Mouse (Mus musculus) limb, embryonic 10.5 days (tissue): ENCODE results near the gene Gm45213. TPM values are rescaled to one million over a fixed set of nuclear protein-coding genes. Genes with fewer than 3 reads are reported as not detected.

Source experiments
- polyA plus RNA-seq: library from polyadenylated mRNA; unstranded; fragments of >200 nt; fragmentation: Nextera tagmentation; extraction: Ambion mirVana; gene quantifications from 2 replicates; pipeline ENCODE4 v1.2.1, GENCODE M21; 2016

The Gm45213 gene
- polyA plus RNA-seq, 1 experiment from 2014 or later = not detected

Other genes with a start within 250 kb of the Gm45213 start
- 1.1 and 1.8 TPM in 2 replicates for gene Pcsk6, start 181.9 kb upstream of the Gm45213 start, polyA plus RNA-seq
- gene Snrpa1, start 15.4 kb downstream of the Gm45213 start, polyA plus RNA-seq = 276 and 312 TPM in 2 replicates
- 83.0 and 83.5 TPM in 2 replicates for gene Selenos, start 36.0 kb downstream of the Gm45213 start, polyA plus RNA-seq
- gene Chsy1, start 65.9 kb downstream of the Gm45213 start, polyA plus RNA-seq = 12.9 and 14.8 TPM in 2 replicates